Mouse (Mus musculus) forebrain, embryonic 10.5 days (tissue): Measurements from ENCODE around the gene Defb21. TPM values are rescaled to one million over a fixed set of nuclear protein-coding genes. Genes with fewer than 3 reads are reported as not detected.

ENCODE experiments used
- DNase-seq: peaks from one replicate; pipeline ENCODE4 v3.0.0-alpha.2; 2017; ENCODE audit warnings: low spot score; ENCODE audit errors: extremely low spot score
- H3K27ac ChIP-seq: fragments of 300-500 bp; sonication (generic); 2 replicates; pipeline ENCODE4 v1.5.1; 2016; ENCODE audit warnings: mild to moderate bottlenecking
- H3K27me3 ChIP-seq: fragments of 300-500 bp; sonication (generic); 2 replicates; pipeline ENCODE4 v1.6.1; 2016; ENCODE audit warnings: mild to moderate bottlenecking; ENCODE audit not compliant: poor library complexity, severe bottlenecking
- H3K36me3 ChIP-seq: fragments of 300-500 bp; sonication (generic); replicated peaks from 2 replicates; pipeline ENCODE4 v1.6.1; 2016; ENCODE audit warnings: mild to moderate bottlenecking, moderate library complexity
- H3K4me1 ChIP-seq: fragments of 300-500 bp; sonication (generic); 2 replicates; pipeline ENCODE4 v1.6.1; 2016
- H3K4me3 ChIP-seq: fragments of 300-500 bp; sonication (generic); 2 replicates; pipeline ENCODE4 v1.5.1; 2016; ENCODE audit warnings: mild to moderate bottlenecking, moderate library complexity
- H3K9me3 ChIP-seq: fragments of 300-500 bp; sonication (generic); 2 replicates; pipeline ENCODE4 v1.6.1; 2016; ENCODE audit warnings: mild to moderate bottlenecking, moderate library complexity
- WGBS: fragments of 180-500 bp; shearing (Covaris S2); methylation state at CpG from one replicate; pipeline ENCODE4 v1.1.7; 2016; 5-methylcytosine and 5-hydroxymethylcytosine counted together
- polyA plus RNA-seq: library from polyadenylated mRNA; unstranded; fragments of >200 nt; fragmentation: Nextera tagmentation; extraction: Ambion mirVana; gene quantifications from 2 replicates; pipeline ENCODE4 v1.2.1, GENCODE M21; 2016

The Defb21 gene
- polyA plus RNA-seq, 1 experiment from 2014 or later = not detected

DNA sequence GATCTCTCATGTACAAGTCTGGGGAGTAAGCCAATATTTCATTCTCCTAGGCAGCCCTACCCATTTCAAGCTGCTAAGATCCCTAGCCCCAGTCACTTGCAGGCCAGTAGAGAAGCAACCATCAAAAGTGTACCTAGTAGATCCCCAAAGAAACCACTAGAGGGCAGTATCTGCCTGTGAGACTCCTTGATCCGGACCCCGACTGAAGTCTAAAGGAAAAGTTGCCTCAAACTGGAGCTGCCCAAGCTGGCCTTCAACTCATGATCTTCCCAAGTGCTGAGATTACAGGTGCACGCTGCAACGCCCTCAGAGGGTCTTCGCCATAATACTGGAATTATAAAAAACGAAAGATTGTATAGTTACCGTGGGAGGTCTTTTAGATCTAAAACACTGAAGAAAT lies 43.0 kb downstream of the Defb21 start:
- peaks cover 17% of the 10 kb centered on the region for H3K4me1 ChIP-seq
- 10% methylated on average over 7 of the region's 7 CpGs for WGBS

DNA sequence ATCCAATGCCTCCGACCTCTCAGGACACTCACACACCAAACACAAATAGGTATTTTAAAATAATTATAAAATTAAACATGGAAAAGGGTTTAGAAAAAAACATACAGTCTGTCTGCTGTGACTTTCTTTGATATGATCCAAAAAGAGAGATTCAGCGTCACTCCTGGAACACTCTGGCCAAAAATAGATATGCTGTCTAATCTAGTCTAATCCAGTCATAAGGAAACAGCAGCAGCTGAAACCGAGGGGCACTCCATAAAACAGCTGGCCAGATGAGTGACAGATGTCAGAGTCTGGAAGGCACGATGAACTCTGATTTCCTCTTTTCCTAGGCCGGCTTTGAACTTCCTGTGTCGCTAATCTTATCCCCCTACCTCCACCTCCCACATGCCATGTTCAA lies 43.9 kb downstream of the Defb21 start:
- 84% methylated on average over 6 of the region's 6 CpGs for WGBS
- H3K4me3 ChIP-seq = no peak overlapping the region

More for the DNA sequence above, 43.0 kb downstream of the Defb21 start:
- peak; percentile 50 for DNase-seq
- Histone ChIP-seq H3K4me3 (no peak overlapping the region), H3K27ac (no peak overlapping the region), H3K36me3 (no peaks in the 10 kb centered on the region), H3K9me3 (no peaks in the 10 kb centered on the region), H3K27me3 (no peaks in the 10 kb centered on the region)

DNA sequence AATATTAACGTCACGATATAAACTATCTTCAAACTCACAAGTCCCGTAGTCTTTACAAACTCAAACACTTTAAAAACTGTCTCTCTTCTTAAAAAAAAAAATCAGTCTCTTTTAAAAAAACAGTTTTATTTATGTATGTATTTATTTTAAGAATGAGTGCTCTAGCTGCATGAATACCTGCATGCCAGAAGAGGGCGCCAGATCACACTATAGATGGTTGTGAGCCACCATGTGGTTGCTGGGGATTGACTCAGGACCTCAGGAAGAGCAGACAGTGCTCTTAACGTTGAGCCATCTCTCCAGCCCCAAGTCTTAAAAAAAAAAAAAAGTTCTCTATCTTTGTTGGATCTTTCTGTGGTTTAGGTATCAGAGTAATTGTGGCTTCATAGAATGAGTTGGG lies 44.8 kb downstream of the Defb21 start:
- 58% methylated on average over 5 of the region's 5 CpGs for WGBS
- no peaks in the 10 kb centered on the region for H3K9me3 ChIP-seq
- no peak for DNase-seq
- H3K36me3 ChIP-seq = no peaks in the 10 kb centered on the region
- no peaks in the 10 kb centered on the region for H3K27me3 ChIP-seq
- no peak overlapping the region for H3K4me3 ChIP-seq
- peaks cover 10% of the 10 kb centered on the region for H3K4me1 ChIP-seq
- H3K27ac ChIP-seq = no peak overlapping the region

More for the DNA sequence above, 43.9 kb downstream of the Defb21 start:
- H3K9me3 ChIP-seq = no peaks in the 10 kb centered on the region
- H3K27ac ChIP-seq = no peak overlapping the region
- H3K4me1 ChIP-seq = peaks cover 17% of the 10 kb centered on the region
- H3K27me3 ChIP-seq = no peaks in the 10 kb centered on the region
- no peaks in the 10 kb centered on the region for H3K36me3 ChIP-seq
- DNase-seq = no peak

DNA sequence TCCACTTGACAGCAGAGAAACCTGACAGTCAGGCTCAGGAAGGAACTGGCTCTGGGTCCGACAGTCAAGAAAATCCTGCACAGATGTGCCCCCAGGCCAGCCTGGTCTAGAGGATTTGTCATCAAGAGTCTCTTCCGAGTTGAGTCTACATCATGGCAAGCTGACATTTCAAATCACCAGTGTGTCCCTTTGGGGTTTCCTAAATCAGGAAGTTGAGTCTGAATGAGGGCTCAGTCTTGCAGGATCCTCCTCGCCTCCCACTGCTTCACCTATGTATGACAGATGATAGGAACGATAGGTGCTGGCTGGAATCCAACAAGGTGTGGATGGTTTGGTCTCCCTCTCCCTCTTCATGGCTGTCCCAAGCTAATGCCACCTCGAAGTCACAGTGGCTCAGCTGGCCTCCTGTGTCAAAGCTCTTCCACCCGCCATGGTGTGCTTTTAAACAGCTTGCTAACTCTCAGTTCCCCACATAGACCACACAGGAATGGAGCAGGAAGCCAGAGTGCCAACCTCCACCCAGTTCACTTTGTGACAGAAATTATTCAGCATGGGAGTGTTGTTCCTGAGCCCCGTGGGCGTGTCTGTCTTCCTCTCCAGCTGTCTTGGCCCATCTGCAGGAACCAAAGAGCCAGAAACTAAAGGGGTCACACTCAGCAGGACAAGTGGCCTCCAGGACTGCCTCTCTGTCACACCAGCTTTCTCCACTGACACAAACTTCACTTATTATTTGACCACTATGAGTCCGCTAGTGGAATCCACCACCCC lies 48.0 kb downstream of the Defb21 start:
- no peaks in the 10 kb centered on the region for H3K36me3 ChIP-seq
- H3K9me3 ChIP-seq = no peaks in the 10 kb centered on the region
- no peak overlapping the region for H3K4me3 ChIP-seq
- peaks cover 12% of the 10 kb centered on the region for H3K4me1 ChIP-seq
- H3K27ac ChIP-seq = no peak overlapping the region
- DNase-seq = no peak
- WGBS = 77% methylated on average over 9 of the region's 9 CpGs
- H3K27me3 ChIP-seq = peaks cover 18% of the 10 kb centered on the region

DNA sequence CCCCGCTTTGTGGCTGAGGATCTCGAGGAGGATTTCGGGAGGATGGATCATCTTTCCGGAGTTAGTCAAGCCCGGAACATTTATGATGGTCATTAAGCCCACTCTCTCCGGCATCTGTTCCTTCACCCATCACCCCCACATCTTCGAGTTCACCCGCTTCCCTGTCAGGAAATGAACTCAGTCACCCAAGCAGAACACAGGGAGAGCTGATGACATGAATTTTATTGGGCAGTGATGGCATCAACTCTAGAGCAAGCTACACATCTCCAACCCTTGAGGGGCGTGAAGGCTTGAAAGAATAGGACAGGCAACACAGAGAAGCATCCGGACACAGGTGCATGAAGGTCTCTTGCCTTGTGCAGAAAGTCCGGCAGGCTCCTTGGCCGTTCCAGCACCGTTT lies 49.6 kb downstream of the Defb21 start:
- Histone ChIP-seq H3K27ac (no peak overlapping the region), H3K9me3 (no peaks in the 10 kb centered on the region), H3K4me1 (peaks cover 24% of the 10 kb centered on the region), H3K27me3 (peaks cover 34% of the 10 kb centered on the region), H3K36me3 (no peaks in the 10 kb centered on the region), H3K4me3 (no peak overlapping the region)
- 89% methylated on average over 13 of the region's 13 CpGs for WGBS
- no peak for DNase-seq

DNA sequence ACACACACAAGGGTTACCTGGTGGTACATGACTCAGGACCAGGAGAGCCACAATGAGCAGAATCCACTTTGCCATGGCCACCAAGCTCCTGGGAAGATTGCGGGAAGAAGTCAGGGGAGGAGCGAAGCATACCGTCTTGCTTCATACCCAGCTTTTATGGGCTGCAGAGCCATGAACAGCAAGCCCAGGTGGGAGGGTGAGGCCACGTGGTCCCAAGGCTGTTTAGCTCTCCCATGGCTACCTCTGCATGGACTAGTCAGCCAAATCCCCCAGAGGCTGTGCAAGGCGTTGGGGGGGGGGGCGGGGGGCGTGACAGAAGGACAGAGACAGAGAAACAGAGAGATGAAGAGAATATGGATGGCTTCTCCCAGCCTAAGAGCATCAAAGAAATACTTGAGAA lies 50.4 kb downstream of the Defb21 start, which contains the start of gene Defb25:
Gene Defb25, minus strand, starts transcription at position 101 of the 400 bp plus-strand sequence.
- DNase-seq = no peak
- peaks cover 42% of the 10 kb centered on the region for H3K27me3 ChIP-seq
- no peaks in the 10 kb centered on the region for H3K9me3 ChIP-seq
- H3K36me3 ChIP-seq = no peaks in the 10 kb centered on the region
- peaks cover 32% of the 10 kb centered on the region for H3K4me1 ChIP-seq
- H3K4me3 ChIP-seq = no peak within 1 kb of the TSS
- no peak within 1 kb of the TSS for H3K27ac ChIP-seq
- 86% methylated on average over 7 of the region's 7 CpGs for WGBS

Other genes starting within 250 kb of the Defb21 start
- gene Rbck1, start 240.1 kb upstream of the Defb21 start, polyA plus RNA-seq = 98.1 and 98.2 TPM in 2 replicates
- 2.3 and 3.1 TPM in 2 replicates for gene Trib3, start 228.7 kb upstream of the Defb21 start, polyA plus RNA-seq
- 1.1 and 2.4 TPM in 2 replicates for gene Nrsn2, start 196.1 kb upstream of the Defb21 start, polyA plus RNA-seq
- gene Sox12, start 174.7 kb upstream of the Defb21 start, polyA plus RNA-seq = 9.3 and 9.5 TPM in 2 replicates
- gene Zcchc3, start 157.7 kb upstream of the Defb21 start, polyA plus RNA-seq = 46.5 and 50.0 TPM in 2 replicates
- 0.76 and 1.0 TPM in 2 replicates for gene 6820408C15Rik, start 157.2 kb upstream of the Defb21 start, polyA plus RNA-seq
- gene Defb23, start 108.1 kb upstream of the Defb21 start, polyA plus RNA-seq = not detected in 2 replicates
- not detected in 2 replicates for gene Defb20, start 95.7 kb upstream of the Defb21 start, polyA plus RNA-seq
- not detected in 2 replicates for gene Defb22, start 82.6 kb upstream of the Defb21 start, polyA plus RNA-seq
- gene Defb26, start 61.1 kb upstream of the Defb21 start, polyA plus RNA-seq = not detected in 2 replicates
- not detected in 2 replicates for gene Defb28, start 54.5 kb upstream of the Defb21 start, polyA plus RNA-seq
- not detected in 2 replicates for gene Defb29, start 32.6 kb upstream of the Defb21 start, polyA plus RNA-seq
- gene Gm17416, start 3.4 kb upstream of the Defb21 start, polyA plus RNA-seq = not detected in 2 replicates
- gene Defb19, start 7.6 kb downstream of the Defb21 start, polyA plus RNA-seq = not detected in 2 replicates
- gene Defb45, start 26.7 kb downstream of the Defb21 start, polyA plus RNA-seq = not detected in 2 replicates
- not detected in 2 replicates for gene Defb36, start 31.6 kb downstream of the Defb21 start, polyA plus RNA-seq
- gene Defb25, start 50.3 kb downstream of the Defb21 start, polyA plus RNA-seq = not detected in 2 replicates
- 0.16 and 0.18 TPM in 2 replicates for gene Rem1, start 54.2 kb downstream of the Defb21 start, polyA plus RNA-seq
- gene H13, start 96.7 kb downstream of the Defb21 start, polyA plus RNA-seq = 90.7 and 93.2 TPM in 2 replicates
- 39.1 and 40.3 TPM in 2 replicates for gene Mcts2, start 114.3 kb downstream of the Defb21 start, polyA plus RNA-seq
- 57.5 and 61.1 TPM in 2 replicates for gene Id1, start 163.5 kb downstream of the Defb21 start, polyA plus RNA-seq
- 3.0 and 4.2 TPM in 2 replicates for gene Cox4i2, start 181.4 kb downstream of the Defb21 start, polyA plus RNA-seq